Mouse (Mus musculus) ovary, adult 18-20 months (tissue): ENCODE measurements around the gene Grxcr1.

Source experiments
- DNase-seq: peaks from one replicate; pipeline ENCODE4 v3.0.0; 2022; ENCODE audit warnings: low spot score, mixed read lengths

Gene Grxcr1

DNA sequence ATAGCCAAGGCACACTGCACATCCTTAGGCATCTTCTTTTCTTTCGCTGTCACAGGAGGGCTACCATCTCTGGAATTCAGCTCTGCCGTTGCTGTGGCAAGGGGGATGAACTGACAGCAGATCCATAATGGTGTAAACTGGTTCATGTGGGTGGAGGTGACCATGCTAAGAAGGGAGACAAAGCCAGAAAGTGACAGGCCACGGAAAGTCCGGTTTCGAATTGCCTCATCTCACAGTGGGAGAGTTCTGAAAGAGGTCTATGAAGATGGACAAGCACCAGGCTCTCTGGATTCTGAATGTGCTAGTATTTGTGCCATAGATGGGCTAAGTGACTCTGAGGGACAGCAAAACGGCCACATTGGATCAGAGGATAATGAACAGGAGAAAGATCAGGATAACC, at the start of gene Grxcr1:
Grxcr1 (plus strand) TSS at position 92 of the 400 bp plus-strand sequence.
- DNase-seq = no peak

DNA sequence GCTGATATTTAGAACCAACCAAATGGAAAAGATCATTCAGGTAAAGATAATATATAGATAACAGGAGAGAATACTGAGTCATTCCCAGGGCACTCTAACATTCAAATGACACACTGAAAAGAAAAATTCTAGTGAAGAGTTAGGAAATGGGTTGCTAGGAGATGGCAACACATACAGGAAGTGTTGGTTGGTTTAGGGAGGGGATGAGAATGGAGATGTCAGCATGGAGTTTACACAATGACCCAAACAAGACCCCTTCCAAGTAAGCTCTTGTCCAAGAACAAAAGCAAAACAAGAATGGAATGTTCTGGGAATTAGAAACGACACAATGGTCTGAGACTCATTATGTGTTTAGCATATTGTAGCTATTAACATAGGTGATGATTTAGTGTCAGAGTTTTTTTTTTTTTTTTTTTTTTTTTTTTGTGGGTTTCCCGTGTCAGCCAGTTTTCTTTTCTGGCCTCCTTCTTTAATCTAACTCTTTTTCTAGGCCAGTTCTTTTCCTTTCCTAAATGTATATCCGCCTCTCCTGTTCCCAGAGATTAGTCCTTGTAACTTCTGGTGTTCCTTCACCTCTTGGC, 49.6 kb upstream of the Grxcr1 start:
- DNase-seq = no peak

DNA sequence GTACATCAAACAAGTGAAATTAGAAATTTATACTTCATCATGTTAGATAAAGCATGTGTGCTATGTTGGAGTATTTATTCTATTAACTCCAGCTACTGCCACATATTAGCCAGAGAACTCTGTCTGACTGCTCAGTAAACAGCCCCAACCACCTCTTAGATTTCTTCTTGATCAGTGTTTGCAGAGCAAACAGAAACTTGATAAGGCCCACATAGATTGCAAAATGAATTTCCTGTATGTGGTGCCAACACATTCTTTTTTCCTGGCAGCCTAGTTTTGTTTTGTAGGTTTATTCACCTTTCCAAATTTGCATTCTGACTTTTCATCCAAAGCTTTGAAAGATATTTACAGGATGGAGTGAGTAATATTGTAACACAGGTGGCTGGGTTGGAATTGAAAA, 41.2 kb upstream of the Grxcr1 start:
- no peak for DNase-seq

DNA sequence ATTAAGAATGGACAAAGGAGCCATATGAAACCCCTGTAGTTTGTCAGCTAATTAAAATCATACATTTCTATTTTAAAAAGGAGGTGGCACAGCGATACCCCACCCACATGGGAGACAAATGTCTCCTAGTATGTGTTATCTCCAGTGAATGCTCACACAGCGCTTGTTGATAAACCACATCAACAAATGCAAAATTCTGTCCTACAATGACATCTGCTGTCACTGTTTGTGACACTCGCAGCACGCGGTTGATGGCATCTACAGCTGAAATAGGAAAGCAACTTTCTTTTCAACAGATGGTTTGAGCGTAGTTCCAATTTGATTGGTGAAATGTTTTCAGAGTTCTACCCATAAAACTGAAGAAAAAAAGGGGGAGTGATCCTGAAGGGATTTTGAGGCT, 29.0 kb upstream of the Grxcr1 start:
- no peak for DNase-seq

DNA sequence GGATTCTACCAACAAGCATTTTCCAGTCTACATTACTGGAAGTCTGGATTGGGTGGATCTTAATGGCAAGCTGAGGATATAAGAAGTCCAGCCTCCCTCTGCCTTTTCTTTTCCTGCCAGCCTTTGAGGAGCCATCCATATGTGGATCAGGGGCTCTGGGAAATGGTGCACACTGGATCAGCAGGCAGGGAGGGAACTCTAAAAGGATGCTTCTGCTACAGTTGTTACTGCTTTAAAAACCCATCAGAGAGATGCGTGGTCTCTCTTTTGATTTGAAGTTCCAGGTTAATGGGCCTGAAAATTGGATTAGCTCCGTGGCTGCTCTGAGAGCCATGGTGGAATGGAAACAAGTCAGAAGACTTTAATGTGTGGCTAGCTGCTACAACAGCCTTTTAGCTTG, 27.7 kb upstream of the Grxcr1 start:
- DNase-seq = no peak

DNA sequence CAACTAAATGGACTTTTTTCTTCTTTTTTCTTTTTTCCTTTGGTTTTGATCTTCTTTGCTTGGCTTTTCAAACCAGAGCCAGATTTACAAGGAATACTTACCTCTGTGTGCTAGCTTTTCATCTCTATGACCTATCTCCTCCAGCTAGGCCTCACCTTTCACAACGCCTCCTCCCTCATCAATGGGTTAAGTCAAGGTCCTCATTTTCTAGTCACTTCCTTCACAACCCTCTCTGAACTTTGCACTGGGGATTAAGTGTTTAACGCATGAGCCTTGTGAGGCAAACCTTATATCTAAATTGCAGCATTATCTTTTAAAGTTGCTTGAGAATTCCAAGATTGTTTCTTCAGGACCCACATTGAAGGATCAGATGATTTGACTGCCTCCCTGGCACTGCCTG, 27.2 kb upstream of the Grxcr1 start:
- no peak for DNase-seq

DNA sequence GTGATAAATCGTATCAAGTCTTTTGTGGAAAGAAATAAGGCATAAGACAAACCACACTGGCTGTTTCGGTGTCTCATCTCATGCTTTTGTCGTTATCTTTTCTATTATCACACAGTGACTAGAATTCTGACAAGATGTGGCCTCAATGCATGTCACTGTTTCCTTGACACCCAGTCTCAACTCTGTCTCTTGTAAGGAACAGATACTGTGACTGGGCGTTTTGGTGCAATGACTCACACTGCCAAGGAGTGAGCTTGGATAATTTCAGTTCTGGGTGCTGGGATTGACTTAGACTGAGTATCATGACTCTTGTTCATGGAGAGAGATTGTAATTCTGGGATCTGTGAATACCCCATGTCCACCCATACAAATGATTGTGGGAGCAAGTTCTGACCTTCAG, 24.6 kb upstream of the Grxcr1 start:
- no peak for DNase-seq

DNA sequence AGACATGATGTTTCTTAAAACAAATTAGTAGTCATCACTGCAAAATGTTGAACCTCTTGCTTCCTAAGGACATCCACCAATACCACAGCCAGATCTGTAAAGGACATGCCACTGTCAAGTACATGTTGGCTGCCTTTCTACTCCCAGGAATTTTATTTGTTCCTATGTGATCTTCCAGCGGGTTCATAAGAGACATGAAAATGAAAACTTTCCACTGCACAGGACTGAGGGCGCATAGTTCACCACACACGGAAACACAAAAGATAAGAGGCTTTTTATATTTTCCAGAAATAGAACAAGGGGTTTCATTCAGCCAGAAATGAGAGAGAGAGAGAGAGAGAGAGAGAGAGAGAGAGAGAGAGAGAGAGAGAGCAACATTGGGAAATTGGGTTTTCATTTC, 20.1 kb upstream of the Grxcr1 start:
- DNase-seq = no peak

DNA sequence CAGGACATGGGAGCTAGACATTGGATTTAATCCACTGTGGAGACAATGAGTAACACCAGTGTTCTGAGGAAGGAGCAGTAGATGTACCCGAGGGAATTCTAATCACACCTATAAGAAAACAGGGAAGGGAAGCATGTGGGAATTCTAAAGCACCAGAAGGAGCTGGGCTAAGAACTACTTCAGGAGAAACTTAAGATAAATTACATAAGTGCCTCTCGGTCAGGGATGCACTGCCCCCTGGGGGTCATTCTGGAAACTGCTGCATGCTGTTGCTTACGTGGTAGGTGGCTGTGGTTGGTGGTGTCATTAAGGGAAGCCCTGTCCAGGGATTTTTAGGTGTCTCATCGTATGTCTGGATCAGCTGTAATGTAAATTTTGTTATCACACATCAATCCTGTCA, 19.0 kb upstream of the Grxcr1 start:
- peak; percentile 22 for DNase-seq

DNA sequence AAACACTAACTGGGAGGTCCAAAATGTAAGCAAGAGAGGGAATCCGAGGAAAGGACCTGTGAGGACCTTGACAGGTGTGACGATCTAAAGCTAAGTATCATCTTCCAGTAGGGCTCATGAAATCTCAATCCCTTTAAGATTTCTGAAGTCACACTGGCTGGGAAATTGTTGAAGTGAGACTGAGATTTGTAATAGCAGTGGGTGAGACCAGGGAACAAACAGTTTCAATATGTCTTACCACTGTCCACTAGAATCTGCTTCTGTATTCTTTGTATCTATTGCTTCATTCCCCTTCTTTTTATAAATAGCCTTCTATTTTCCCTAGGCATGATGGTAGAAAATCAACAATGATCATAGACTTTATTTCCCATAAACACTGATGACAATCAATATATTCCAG, 10.8 kb upstream of the Grxcr1 start:
- DNase-seq = no peak

DNA sequence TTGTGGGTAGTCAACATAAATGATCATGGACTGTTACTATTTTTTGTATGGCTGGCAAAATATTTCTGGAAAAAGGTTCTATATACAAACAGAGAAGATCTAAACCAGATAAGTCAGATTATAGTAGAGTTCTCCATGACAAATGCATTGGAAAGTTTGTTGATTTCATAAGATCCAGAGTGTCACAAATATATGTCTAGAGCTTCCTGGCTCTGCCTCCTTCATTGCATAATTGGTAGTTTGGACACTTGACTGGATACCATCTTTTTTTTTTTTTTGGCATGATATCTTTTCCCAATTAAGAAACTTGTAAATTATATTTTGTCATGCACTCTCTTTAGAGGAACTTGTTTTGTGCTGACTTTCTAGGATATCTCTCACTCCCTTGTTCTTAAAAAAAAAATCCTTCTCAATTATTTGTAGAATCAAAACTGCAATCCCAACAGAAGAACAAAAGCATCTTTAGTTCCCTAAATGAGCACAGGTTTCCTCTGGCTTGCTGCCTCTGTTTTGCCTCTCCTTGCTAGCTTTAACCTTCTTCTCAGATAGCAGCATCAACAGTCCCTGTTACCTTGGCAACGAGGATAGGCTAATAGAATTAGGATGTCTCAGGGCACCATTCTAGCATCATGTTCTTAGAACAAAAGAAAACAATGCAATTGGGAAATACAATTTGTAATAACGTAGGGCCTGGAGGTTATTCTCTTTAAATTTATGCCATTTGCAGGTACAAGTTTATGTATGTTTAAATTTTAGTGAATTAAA, 4.8 kb upstream of the Grxcr1 start:
- no peak for DNase-seq

DNA sequence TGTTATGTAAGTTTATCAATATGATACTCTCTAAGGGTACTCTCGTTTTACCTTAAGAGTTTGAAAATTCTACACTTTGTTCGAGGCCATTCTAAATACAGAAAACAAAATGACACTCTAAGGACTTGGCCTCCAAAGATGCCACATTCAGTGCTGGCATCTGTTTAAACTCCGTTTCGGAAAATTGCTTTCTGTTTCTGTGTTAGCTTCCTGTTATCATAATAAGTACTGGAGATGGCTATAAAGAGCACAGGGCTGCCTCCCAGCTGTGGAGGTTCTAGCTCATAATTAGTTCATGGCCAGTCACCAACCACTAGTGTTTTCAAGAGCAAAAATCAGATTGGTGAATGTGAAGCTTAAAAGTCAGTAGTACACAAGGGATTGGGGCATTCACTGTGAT, 4.2 kb upstream of the Grxcr1 start:
- no peak for DNase-seq

DNA sequence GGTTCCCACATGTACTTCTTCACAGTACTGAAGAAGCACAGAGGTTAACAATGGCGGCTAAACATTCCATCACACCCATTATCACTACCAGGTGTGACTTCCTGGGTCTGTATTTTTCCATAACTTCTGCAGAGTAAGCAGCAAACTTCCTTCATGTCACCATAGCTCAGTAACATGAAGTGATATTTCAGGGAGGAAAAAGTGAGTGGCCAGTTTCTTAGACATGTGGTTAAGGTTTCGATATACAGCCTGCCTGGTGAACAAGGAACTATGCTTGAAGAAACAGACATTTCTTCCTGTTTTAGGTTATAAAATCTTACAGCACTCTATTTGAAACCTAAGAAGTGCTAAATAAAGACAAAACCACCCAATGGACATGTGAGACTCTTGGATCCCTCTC, 1.7 kb downstream of the Grxcr1 start:
- DNase-seq = no peak

DNA sequence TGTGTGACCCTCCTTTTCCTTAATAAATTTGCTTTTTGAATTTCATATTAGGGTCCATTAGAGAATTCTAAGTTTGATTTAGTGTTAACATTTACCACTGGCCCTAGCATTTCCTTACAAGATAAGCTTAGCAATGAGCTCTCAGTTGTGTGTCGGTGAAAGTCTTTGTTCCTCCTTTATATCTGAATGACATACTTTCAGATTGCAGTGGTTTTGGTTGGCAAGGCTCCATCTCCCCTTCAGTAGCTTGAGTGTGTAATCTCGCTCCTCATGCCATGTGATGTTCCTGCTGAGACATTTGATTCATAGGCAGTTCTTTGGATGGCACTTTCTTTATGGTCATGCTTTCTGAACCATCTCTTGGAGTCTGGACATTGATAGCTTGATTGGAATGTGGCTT, 7.4 kb downstream of the Grxcr1 start:
- no peak for DNase-seq

DNA sequence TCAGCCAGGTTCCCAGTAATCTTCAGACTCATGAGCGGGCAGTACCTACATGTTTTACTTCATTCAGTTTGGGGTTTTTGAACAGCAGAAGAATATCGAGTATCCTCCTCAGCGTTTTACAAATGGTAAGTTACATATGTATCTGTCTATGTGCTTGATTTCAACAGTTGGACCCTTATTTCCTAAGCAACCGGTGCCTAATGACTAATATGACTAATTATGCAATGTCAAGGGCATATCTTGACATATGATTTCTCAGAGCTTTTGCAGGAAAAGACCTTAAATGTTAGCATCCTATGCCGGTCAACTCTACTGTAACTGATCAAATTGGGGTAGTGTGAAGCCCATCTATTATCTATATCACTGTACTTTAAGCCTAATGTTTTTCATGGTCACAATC, 11.7 kb downstream of the Grxcr1 start:
- no peak for DNase-seq

DNA sequence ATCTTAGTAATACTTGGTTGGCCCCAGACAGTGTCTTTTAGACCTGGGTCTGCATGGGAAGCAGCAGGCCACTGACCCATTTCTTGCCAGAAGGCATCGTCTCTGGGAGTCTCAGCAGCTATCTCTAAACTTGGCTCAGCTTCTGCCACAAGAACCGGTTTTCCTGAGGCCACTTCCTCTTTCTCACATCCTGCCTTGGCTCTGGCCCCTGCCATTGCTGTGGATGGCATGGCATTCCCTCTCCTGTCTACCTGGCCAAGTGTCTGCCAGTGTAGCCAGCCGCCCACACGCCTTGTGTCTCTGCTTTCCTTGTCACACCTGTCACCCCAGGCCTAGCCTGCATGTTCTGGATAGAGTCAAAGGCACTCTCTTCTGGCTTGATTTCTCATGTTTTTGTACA, 17.1 kb downstream of the Grxcr1 start:
- peak; percentile 1 for DNase-seq

DNA sequence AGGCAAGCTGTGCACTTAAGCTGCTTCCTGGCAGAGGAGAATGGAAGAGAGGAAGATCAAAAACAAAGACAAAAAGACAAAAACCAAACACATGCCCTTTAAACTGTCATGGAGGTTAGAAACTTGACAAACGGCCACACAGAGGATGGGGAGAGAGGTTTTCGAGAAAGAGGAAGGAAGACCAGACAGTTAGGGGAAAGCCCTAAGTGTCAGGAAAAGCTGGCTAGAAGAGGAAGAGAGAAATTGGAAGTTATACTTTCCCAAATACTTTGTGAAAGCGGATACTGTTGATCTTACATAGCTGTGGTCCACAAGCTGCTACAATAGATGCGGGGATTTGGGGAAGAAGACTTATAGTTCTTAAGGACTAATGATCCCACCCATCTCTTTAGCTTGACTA, 17.9 kb downstream of the Grxcr1 start:
- DNase-seq = no peak

DNA sequence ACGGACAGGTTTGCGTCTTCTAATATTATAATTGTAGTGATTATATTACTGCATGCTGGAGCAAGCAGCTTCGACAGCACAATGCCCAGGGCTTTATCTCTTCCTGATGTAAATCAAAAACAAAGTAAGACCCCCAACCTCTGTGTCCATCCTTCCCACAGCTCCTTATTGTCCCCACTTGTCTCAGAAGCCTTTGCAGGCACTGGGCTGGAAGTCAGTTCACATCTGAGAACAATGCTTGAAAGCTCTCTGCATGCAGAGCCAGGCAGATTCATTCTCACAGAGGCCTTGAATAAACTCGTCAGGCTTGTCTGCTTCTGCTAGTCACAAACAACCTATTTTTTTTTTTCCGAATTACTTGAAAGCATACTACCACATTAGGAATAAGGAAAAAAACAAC, 19.5 kb downstream of the Grxcr1 start:
- DNase-seq = no peak

DNA sequence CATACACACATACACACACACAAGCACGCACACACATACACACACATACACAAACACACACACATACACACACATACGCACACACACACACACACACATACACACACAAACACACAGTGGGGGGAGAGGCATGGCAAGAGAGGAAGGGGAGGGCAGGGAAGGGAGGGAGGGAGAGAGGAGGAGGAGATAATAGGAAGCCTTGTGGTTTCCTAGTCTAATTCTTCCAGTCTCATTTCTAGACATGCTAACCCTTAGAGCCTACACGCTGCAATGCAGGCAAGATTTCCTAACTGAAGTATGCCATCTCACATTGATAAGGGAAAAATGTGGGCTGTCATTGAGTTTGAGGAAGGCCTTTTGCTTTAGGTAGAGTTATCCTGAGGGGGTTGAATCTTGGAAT, 25.9 kb downstream of the Grxcr1 start:
- no peak for DNase-seq

DNA sequence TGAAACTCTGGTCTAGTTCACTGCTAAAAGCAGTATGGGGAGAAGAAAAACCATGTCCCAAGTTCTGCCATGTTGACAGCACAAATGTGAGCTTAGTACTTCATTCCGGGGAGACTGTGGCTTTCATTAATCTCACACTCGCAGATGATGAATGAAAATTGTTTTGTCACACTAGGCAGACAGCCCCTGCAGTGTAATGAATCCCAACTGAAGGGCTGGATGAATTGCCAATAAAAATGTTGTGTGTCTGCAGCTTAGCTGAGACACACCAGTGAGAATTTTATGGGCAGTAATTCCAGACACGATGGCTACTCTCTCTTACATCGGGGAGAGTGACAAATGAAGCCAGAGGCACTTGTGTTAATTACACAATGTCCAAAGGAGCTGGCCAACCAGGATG, 37.1 kb downstream of the Grxcr1 start:
- no peak for DNase-seq

DNA sequence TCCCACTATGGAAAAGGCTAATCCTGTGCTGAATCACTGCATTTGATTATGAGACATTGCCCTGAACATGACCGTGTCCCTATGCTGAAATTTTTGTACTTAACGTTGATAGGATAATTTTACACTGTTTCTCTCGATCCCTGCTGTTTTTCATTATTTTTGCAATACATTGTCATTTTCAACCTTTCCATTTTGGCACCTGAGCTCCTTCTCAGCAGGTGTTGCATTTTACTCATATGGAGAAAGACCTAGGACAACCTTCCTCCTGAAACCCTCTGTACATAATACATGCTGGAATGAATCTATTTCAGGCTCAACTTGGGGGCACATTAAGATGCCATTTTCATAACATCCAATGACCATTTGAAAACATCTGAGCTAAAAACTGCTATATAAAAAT, 38.7 kb downstream of the Grxcr1 start:
- no peak for DNase-seq

DNA sequence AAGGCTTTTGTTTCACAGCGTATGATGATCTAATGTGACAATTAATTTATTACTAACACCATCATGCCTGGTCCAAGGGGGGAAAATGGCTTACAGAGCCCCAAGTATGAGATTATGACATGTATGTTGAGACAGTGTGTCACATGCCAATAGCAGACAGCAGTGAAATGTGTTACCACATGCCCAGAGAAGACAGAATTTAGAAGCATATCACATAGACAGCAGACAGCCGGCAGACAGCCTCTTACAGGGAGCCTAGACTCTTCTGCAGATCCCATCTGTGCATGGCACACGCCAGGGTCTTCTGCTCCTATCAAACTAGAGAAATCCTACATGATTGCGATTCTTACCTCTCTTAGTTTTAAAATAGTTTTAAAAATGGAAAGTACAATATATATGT, 40.2 kb downstream of the Grxcr1 start:
- DNase-seq = no peak

DNA sequence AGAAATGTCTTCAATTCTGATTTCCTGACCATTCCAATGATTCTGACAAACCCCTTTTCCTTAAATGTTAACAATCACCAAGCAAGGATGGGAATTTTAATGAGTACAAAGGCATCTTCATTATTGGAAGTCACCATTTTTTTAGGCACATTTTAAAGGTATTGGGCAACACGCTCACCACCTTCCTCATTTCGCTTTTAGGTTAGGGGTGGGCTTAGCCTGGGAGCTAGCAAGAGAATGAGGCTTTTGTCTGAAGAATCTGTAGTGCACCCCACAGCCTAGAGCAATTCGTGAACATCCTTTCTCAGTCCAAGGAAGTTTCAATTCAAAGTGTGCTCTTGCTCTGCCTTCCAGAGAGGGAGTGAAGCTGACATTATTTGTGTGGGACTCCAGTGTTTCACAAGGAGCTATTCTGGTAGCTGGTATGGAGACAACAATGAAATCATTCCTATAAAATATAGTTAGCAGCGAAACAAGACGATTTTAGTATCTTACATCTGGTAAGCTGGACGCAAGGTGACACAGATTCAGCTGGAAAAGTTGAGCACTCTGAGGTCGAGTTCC, 55.0 kb downstream of the Grxcr1 start:
- DNase-seq = no peak

DNA sequence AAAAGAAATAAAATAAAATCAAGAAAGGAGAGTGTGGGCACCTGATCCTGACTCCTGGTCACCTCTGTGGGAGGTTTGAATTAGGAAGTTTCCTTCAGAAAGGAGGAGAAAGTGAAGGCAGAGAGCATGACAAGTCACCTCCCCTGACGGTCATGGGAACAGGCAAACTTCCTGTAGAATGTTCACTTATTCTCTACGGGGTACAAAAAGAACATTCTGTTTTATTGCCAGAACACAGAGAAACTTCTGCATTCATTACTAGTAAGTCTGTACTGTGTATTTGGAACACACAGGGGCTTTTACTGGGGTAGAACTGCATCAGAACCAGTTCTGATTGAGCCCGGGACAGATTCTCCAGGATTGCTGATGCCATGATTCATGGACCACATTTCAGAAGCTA, 55.5 kb downstream of the Grxcr1 start:
- no peak for DNase-seq
